Mouse (Mus musculus) midbrain, embryonic 14.5 days (tissue): ENCODE data around the gene Btrc. TPM values are rescaled to one million over a fixed set of nuclear protein-coding genes. Genes with fewer than 3 reads are reported as not detected.

Source experiments
- ATAC-seq: fragments of 200-750 bp; cut with Nextera tagmentation; 2 replicates; pipeline ENCODE4 v1.8.0; 2017; ENCODE audit warnings: moderate number of reproducible peaks, moderate library complexity; ENCODE audit not compliant: low FRiP score, low TSS enrichment
- DNase-seq: peaks from one replicate; pipeline ENCODE4 v3.0.0-alpha.2; 2015
- H3K27ac ChIP-seq: fragments of 300-500 bp; sonication (generic); replicated peaks from 2 replicates; pipeline ENCODE4 v1.5.1; 2014; ENCODE audit warnings: mild to moderate bottlenecking, low read depth, low read length, moderate library complexity
- H3K27me3 ChIP-seq: fragments of 300-500 bp; sonication (generic); 2 replicates; pipeline ENCODE4 v1.6.1; 2014; ENCODE audit warnings: low read length, control low read depth, mixed read lengths; ENCODE audit not compliant: control insufficient read depth, insufficient read depth
- H3K36me3 ChIP-seq: fragments of 300-500 bp; sonication (generic); 2 replicates; pipeline ENCODE4 v1.6.1; 2014; ENCODE audit warnings: low read length, control low read depth; ENCODE audit not compliant: control insufficient read depth, insufficient read depth
- H3K4me1 ChIP-seq: fragments of 300-500 bp; sonication (generic); 2 replicates; pipeline ENCODE4 v1.6.1; 2014; ENCODE audit warnings: mild to moderate bottlenecking, antibody characterized with exemption, low read length, control low read depth; ENCODE audit not compliant: control insufficient read depth, insufficient read depth
- H3K4me2 ChIP-seq: fragments of 300-500 bp; sonication (generic); 2 replicates; pipeline ENCODE4 v1.6.1; 2014; ENCODE audit warnings: mild to moderate bottlenecking, low read length, moderate library complexity
- H3K4me3 ChIP-seq: fragments of 300-500 bp; sonication (generic); replicated peaks from 2 replicates; pipeline ENCODE4 v1.5.1; 2014; ENCODE audit warnings: low read depth, low read length
- H3K9ac ChIP-seq: fragments of 300-500 bp; sonication (generic); replicated peaks from 2 replicates; pipeline ENCODE4 v1.6.1; 2014; ENCODE audit warnings: mild to moderate bottlenecking, low read length, moderate library complexity
- H3K9me3 ChIP-seq: fragments of 300-500 bp; sonication (generic); 2 replicates; pipeline ENCODE4 v1.6.1; 2016; ENCODE audit warnings: low read length, control low read depth, mixed read lengths; ENCODE audit not compliant: control insufficient read depth
- WGBS: fragments of 180-500 bp; shearing (Covaris S2); extraction: QIAGEN DNeasy Blood & Tissue Kit; methylation state at CpG from one replicate; pipeline ENCODE4 v1.1.7; 2014; 5-methylcytosine and 5-hydroxymethylcytosine counted together
- polyA plus RNA-seq: library from polyadenylated mRNA; unstranded; fragments of >200 nt; fragmentation: Nextera tagmentation; extraction: Ambion mirVana; gene quantifications from 2 replicates; pipeline ENCODE4 v1.2.1, GENCODE M21; 2014

Btrc gene
- polyA plus RNA-seq, 1 experiment from 2014 or later: 62.6 TPM

GRCm38 (mm10) chr19:45486992-45487387 lies 123.5 kb downstream of the Btrc start:
- Histone ChIP-seq H3K27me3 (no peaks in the 10 kb centered on the region), H3K4me1 (no peaks in the 10 kb centered on the region), H3K4me2 (no peak overlapping the region), H3K9ac (no peak overlapping the region), H3K27ac (no peak overlapping the region), H3K9me3 (no peaks in the 10 kb centered on the region), H3K4me3 (no peak overlapping the region), H3K36me3 (no peaks in the 10 kb centered on the region)
- 83% methylated on average over 3 of the region's 3 CpGs for WGBS
- DNase-seq (no peak), ATAC-seq (no peak)

- Histone ChIP-seq H3K9ac (no peak overlapping the region), H3K9me3 (no peaks in the 10 kb centered on the region), H3K27me3 (no peaks in the 10 kb centered on the region), H3K4me2 (no peak overlapping the region), H3K4me3 (no peak overlapping the region), H3K27ac (no peak overlapping the region), H3K4me1 (peaks cover 11% of the 10 kb centered on the region; the same call in 1 of the 2 replicates), H3K36me3 (no peaks in the 10 kb centered on the region)
- WGBS: 89% methylated on average over 6 of the region's 6 CpGs
- DNase-seq (no peak), ATAC-seq (no peak)
Measured at GRCm38 (mm10) chr19:45489961-45490360, 126.4 kb downstream of the Btrc start.

- no peak for ATAC-seq
- Histone ChIP-seq H3K4me3 (no peak overlapping the region), H3K27me3 (no peaks in the 10 kb centered on the region), H3K9ac (no peak overlapping the region), H3K9me3 (no peaks in the 10 kb centered on the region), H3K4me1 (peaks cover 11% of the 10 kb centered on the region; the same call in 1 of the 2 replicates), H3K27ac (no peak overlapping the region), H3K36me3 (no peaks in the 10 kb centered on the region), H3K4me2 (no peak overlapping the region)
- whole genome bisulfite sequencing: 82% methylated on average over 7 of the region's 7 CpGs
- DNase-seq: no peak
Measured at GRCm38 (mm10) chr19:45491246-45491645, 127.7 kb downstream of the Btrc start.

GRCm38 (mm10) chr19:45494121-45494775 lies 130.7 kb downstream of the Btrc start:
- no peak overlapping the region for H3K4me3 ChIP-seq
- DNase-seq: peak; percentile 60
- 41% methylated on average over 10 of the region's 10 CpGs for WGBS
- peak overlapping the region; percentile 49; the same call in 1 of the 2 replicates for H3K27ac ChIP-seq
- H3K36me3 ChIP-seq: no peaks in the 10 kb centered on the region
- ATAC-seq: no peak
- H3K27me3 ChIP-seq: no peaks in the 10 kb centered on the region
- no peak overlapping the region for H3K9ac ChIP-seq
- H3K9me3 ChIP-seq: no peaks in the 10 kb centered on the region
- H3K4me1 ChIP-seq: peaks cover 11% of the 10 kb centered on the region; the same call in 1 of the 2 replicates
- H3K4me2 ChIP-seq: no peak overlapping the region

- Histone ChIP-seq H3K27ac (no peak overlapping the region), H3K4me3 (no peak overlapping the region), H3K36me3 (no peaks in the 10 kb centered on the region), H3K27me3 (no peaks in the 10 kb centered on the region), H3K4me2 (no peak overlapping the region), H3K9me3 (no peaks in the 10 kb centered on the region), H3K9ac (no peak overlapping the region), H3K4me1 (no peaks in the 10 kb centered on the region)
- no peak for ATAC-seq
- DNase-seq: no peak
- WGBS: 85% methylated on average over 7 of the region's 7 CpGs
Measured at GRCm38 (mm10) chr19:45505446-45505845, 141.9 kb downstream of the Btrc start.

GRCm38 (mm10) chr19:45507531-45507930 lies 144.0 kb downstream of the Btrc start:
- H3K4me1 ChIP-seq: no peaks in the 10 kb centered on the region
- ATAC-seq (no peak), DNase-seq (no peak)
- no peak overlapping the region for H3K4me2 ChIP-seq
- H3K9ac ChIP-seq: no peak overlapping the region
- H3K9me3 ChIP-seq: no peaks in the 10 kb centered on the region
- no peaks in the 10 kb centered on the region for H3K27me3 ChIP-seq
- no peaks in the 10 kb centered on the region for H3K36me3 ChIP-seq
- H3K27ac ChIP-seq: no peak overlapping the region
- no peak overlapping the region for H3K4me3 ChIP-seq
- WGBS: 80% methylated on average over 19 of the region's 19 CpGs

GRCm38 (mm10) chr19:45510680-45511079 lies 147.1 kb downstream of the Btrc start:
- Histone ChIP-seq H3K9me3 (no peaks in the 10 kb centered on the region), H3K4me3 (no peak overlapping the region), H3K9ac (no peak overlapping the region), H3K36me3 (peaks cover 29% of the 10 kb centered on the region), H3K27ac (no peak overlapping the region), H3K4me1 (no peaks in the 10 kb centered on the region), H3K27me3 (no peaks in the 10 kb centered on the region), H3K4me2 (no peak overlapping the region)
- WGBS: 80% methylated on average over 3 of the region's 3 CpGs
- DNase-seq (no peak), ATAC-seq (no peak)

- Histone ChIP-seq H3K4me2 (no peak overlapping the region), H3K9ac (no peak overlapping the region), H3K4me1 (no peaks in the 10 kb centered on the region), H3K36me3 (peaks cover 35% of the 10 kb centered on the region), H3K27ac (no peak overlapping the region), H3K9me3 (no peaks in the 10 kb centered on the region), H3K4me3 (no peak overlapping the region), H3K27me3 (no peaks in the 10 kb centered on the region)
- no peak for DNase-seq
- WGBS: 73% methylated on average over 4 of the region's 4 CpGs
- no peak for ATAC-seq
Measured at GRCm38 (mm10) chr19:45511406-45511805, 147.9 kb downstream of the Btrc start.

GRCm38 (mm10) chr19:45515341-45515740 lies 151.8 kb downstream of the Btrc start:
- peaks cover 60% of the 10 kb centered on the region for H3K36me3 ChIP-seq
- no peak overlapping the region for H3K4me2 ChIP-seq
- H3K9ac ChIP-seq: no peak overlapping the region
- no peak for DNase-seq
- no peaks in the 10 kb centered on the region for H3K9me3 ChIP-seq
- ATAC-seq: no peak
- H3K27ac ChIP-seq: no peak overlapping the region
- H3K4me1 ChIP-seq: no peaks in the 10 kb centered on the region
- WGBS: 94% methylated on average over 2 of the region's 2 CpGs
- H3K27me3 ChIP-seq: no peaks in the 10 kb centered on the region
- H3K4me3 ChIP-seq: no peak overlapping the region
